Mouse (Mus musculus): ENCODE data around the gene Lhx1.
A peak's percentile ranks its signal among the peaks of the same experiment; 100 is the strongest.

Lhx1 gene

GRCm38 (mm10) chr11:84524511-84525270, 644 bp downstream of the Lhx1 start:
- DNase-seq: peak; percentile 67

GRCm38 (mm10) chr11:84523841-84524510, 1.4 kb downstream of the Lhx1 start:
- DNase-seq: peak; percentile 60

GRCm38 (mm10) chr11:84523321-84523831, 2.0 kb downstream of the Lhx1 start:
- peak; percentile 67 for DNase-seq

- peak; percentile 86 for DNase-seq
These were observed 2.6 kb downstream of the Lhx1 start for GRCm38 (mm10) chr11:84522577-84523320.

- DNase-seq: peak; percentile 52
These were observed 3.5 kb downstream of the Lhx1 start for GRCm38 (mm10) chr11:84521751-84522299.

GRCm38 (mm10) chr11:84521071-84521390, 4.3 kb downstream of the Lhx1 start:
- no peak for DNase-seq

GRCm38 (mm10) chr11:84520269-84521070, 4.9 kb downstream of the Lhx1 start:
- no peak for DNase-seq

GRCm38 (mm10) chr11:84519576-84520268, 5.6 kb downstream of the Lhx1 start:
- peak; percentile 44 for DNase-seq

GRCm38 (mm10) chr11:84519036-84519435, 6.3 kb downstream of the Lhx1 start:
- DNase-seq: no peak

- no peak for DNase-seq
These were observed 7.1 kb downstream of the Lhx1 start for GRCm38 (mm10) chr11:84518261-84518660.

- no peak for DNase-seq
These were observed 7.9 kb downstream of the Lhx1 start for GRCm38 (mm10) chr11:84517431-84517830.

GRCm38 (mm10) chr11:84516501-84517240, 8.7 kb downstream of the Lhx1 start:
- no peak for DNase-seq

GRCm38 (mm10) chr11:84513171-84514116, 11.9 kb downstream of the Lhx1 start, which contains the start of gene Aatf:
Gene Aatf (minus strand): TSS chr11:84513522.
- peak; percentile 95 for DNase-seq

- no peak for DNase-seq
These were observed 13.3 kb downstream of the Lhx1 start for GRCm38 (mm10) chr11:84512031-84512430.

- DNase-seq: no peak
These were observed 21.0 kb downstream of the Lhx1 start for GRCm38 (mm10) chr11:84504296-84504695.

- DNase-seq: peak; percentile 30
These were observed 27.4 kb downstream of the Lhx1 start for GRCm38 (mm10) chr11:84497944-84498343.

- no peak for DNase-seq
These were observed 28.4 kb downstream of the Lhx1 start for GRCm38 (mm10) chr11:84496901-84497300.

- no peak for DNase-seq
These were observed 29.6 kb downstream of the Lhx1 start for GRCm38 (mm10) chr11:84495774-84496173.

- no peak for DNase-seq
These were observed 43.7 kb downstream of the Lhx1 start for GRCm38 (mm10) chr11:84481661-84482060.

- DNase-seq: no peak
These were observed 44.9 kb downstream of the Lhx1 start for GRCm38 (mm10) chr11:84480451-84480850.

All from cerebellum, adult 8-10 months (tissue).